Mouse (Mus musculus) CH12.LX (cell line): ENCODE data around the gene Olfr1395. TPM values are rescaled to one million over a fixed set of nuclear protein-coding genes. Genes with fewer than 3 reads are reported as not detected.

Experiments used
- DNase-seq: peaks from one replicate; pipeline ENCODE4 v3.0.0-alpha.2; 2013; ENCODE audit errors: extremely low read depth
- H3K27ac ChIP-seq: 2 replicates; pipeline ENCODE4 v1.5.1; 2012; ENCODE audit warnings: low read depth, mild to moderate bottlenecking, control low read depth, moderate library complexity; ENCODE audit not compliant: insufficient read depth
- H3K27me3 ChIP-seq: replicated peaks from 2 replicates; pipeline ENCODE3; 2012; ENCODE audit warnings: inconsistent platforms
- H3K36me3 ChIP-seq, 2 experiments: replicated peaks in 1 of 2; 2 replicates each; pipeline versions ENCODE3 to v1.6.1; 2012; ENCODE audit warnings: inconsistent platforms in 1 of 2, low read length in 1 of 2, mild to moderate bottlenecking in 1 of 2, mixed read lengths in 1 of 2, moderate library complexity in 1 of 2; ENCODE audit not compliant: control insufficient read depth in 1 of 2, insufficient read depth in 1 of 2
- H3K4me1 ChIP-seq, 2 experiments: 2 replicates each; pipeline ENCODE4 v1.6.1; 2012; ENCODE audit warnings: inconsistent platforms in 1 of 2, moderate library complexity in 1 of 2; ENCODE audit not compliant: insufficient read depth in 2 of 2, control insufficient read depth in 1 of 2
- H3K4me2 ChIP-seq: 2 replicates; pipeline ENCODE4 v1.6.1; 2012; ENCODE audit warnings: low read depth, mild to moderate bottlenecking, control low read depth; ENCODE audit not compliant: poor library complexity, insufficient read depth, severe bottlenecking
- H3K4me3 ChIP-seq, 3 experiments: fragments of 150-350 bp in 1 of 3; sonication (generic) in 1 of 3; replicated peaks in 1 of 3; 2 replicates each; pipeline versions ENCODE3 to v1.5.1; 2011 to 2012; ENCODE audit warnings: low read depth in 2 of 3, low read length in 2 of 3, mild to moderate bottlenecking in 2 of 3, moderate library complexity in 2 of 3, control low read depth in 1 of 3, improper control_type of control experiment in 1 of 3, inconsistent platforms in 1 of 3, mixed read lengths in 1 of 3; ENCODE audit not compliant: poor library complexity in 1 of 3
- H3K79me2 ChIP-seq: replicated peaks from 2 replicates; pipeline ENCODE4 v1.6.1; 2012; ENCODE audit warnings: mild to moderate bottlenecking, moderate library complexity; ENCODE audit not compliant: control insufficient read depth, poor library complexity, insufficient read depth, severe bottlenecking; ENCODE audit errors: extremely low read depth
- H3K9ac ChIP-seq: 2 replicates; pipeline ENCODE4 v1.6.1; 2012; ENCODE audit warnings: low read depth, mild to moderate bottlenecking, control low read depth, moderate library complexity; ENCODE audit not compliant: insufficient read depth
- H3K9me3 ChIP-seq: replicated peaks from 2 replicates; pipeline ENCODE3; 2012; ENCODE audit warnings: low read length, inconsistent platforms, mixed read lengths
- CHD1 ChIP-seq: IDR thresholded peaks from 2 replicates; pipeline ENCODE4 v1.6.1; 2012; ENCODE audit warnings: low read depth, low read length, improper control_type of control experiment, inconsistent platforms
- CHD2 ChIP-seq: IDR thresholded peaks from 2 replicates; pipeline ENCODE4 v1.6.1; 2011; ENCODE audit warnings: low read length, improper control_type of control experiment
- E2F4 ChIP-seq: IDR thresholded peaks from 2 replicates; pipeline ENCODE4 v1.6.1; 2011; ENCODE audit warnings: low read depth, low read length, improper control_type of control experiment; ENCODE audit not compliant: insufficient replicate concordance
- EP300 ChIP-seq: IDR thresholded peaks from 2 replicates; pipeline ENCODE4 v1.6.1; 2011; ENCODE audit warnings: low read length, improper control_type of control experiment
- ETS1 ChIP-seq: conservative IDR thresholded peaks from 2 replicates; pipeline ENCODE4 v1.6.1; 2012; ENCODE audit warnings: low read depth, mild to moderate bottlenecking, inconsistent platforms, low read length, improper control_type of control experiment, moderate library complexity
- HCFC1 ChIP-seq: IDR thresholded peaks from 2 replicates; pipeline ENCODE4 v1.6.1; 2012; ENCODE audit warnings: low read depth, mild to moderate bottlenecking, inconsistent platforms, low read length, improper control_type of control experiment
- IRF4 ChIP-seq: IDR thresholded peaks from 2 replicates; pipeline ENCODE4 v1.6.1; 2014; ENCODE audit warnings: low read depth, mild to moderate bottlenecking, inconsistent platforms, low read length, improper control_type of control experiment
- JUN ChIP-seq: IDR thresholded peaks from 2 replicates; pipeline ENCODE4 v1.6.1; 2011; ENCODE audit warnings: low read depth, mild to moderate bottlenecking, low read length, improper control_type of control experiment, moderate library complexity; ENCODE audit not compliant: insufficient read depth
- JUND ChIP-seq: conservative IDR thresholded peaks from 2 replicates; pipeline ENCODE4 v1.6.1; 2011; ENCODE audit warnings: low read depth, low read length, improper control_type of control experiment
- KAT2A ChIP-seq: IDR thresholded peaks from 2 replicates; pipeline ENCODE4 v1.6.1; 2012; ENCODE audit warnings: low read length, improper control_type of control experiment, inconsistent platforms; ENCODE audit not compliant: insufficient replicate concordance
- MAFK ChIP-seq: IDR thresholded peaks from 2 replicates; pipeline ENCODE4 v1.6.1; 2011; ENCODE audit warnings: low read length, improper control_type of control experiment; ENCODE audit not compliant: insufficient replicate concordance
- MEF2A ChIP-seq: IDR thresholded peaks from 2 replicates; pipeline ENCODE4 v1.6.1; 2014; ENCODE audit warnings: low read depth, mild to moderate bottlenecking, inconsistent platforms, low read length, improper control_type of control experiment, borderline replicate concordance
- MYC ChIP-seq: IDR thresholded peaks from 2 replicates; pipeline ENCODE4 v1.6.1; 2011; ENCODE audit warnings: low read depth, mild to moderate bottlenecking, improper control_type of control experiment, low read length
- NRF1 ChIP-seq: IDR thresholded peaks from 2 replicates; pipeline ENCODE4 v1.6.1; 2014; ENCODE audit warnings: low read depth, mild to moderate bottlenecking, inconsistent platforms, low read length, improper control_type of control experiment, moderate library complexity
- PAX5 ChIP-seq: IDR thresholded peaks from 2 replicates; pipeline ENCODE4 v1.6.1; 2012; ENCODE audit warnings: low read length, inconsistent platforms, mixed read lengths
- POLR2A ChIP-seq: IDR thresholded peaks from 2 replicates; pipeline ENCODE4 v1.6.1; 2011; ENCODE audit warnings: low read depth, mild to moderate bottlenecking, improper control_type of control experiment, low read length
- POLR2AphosphoS2 ChIP-seq: IDR thresholded peaks from 2 replicates; pipeline ENCODE4 v1.6.1; 2011; ENCODE audit warnings: low read depth, low read length, improper control_type of control experiment
- RAD21 ChIP-seq: IDR thresholded peaks from 2 replicates; pipeline ENCODE4 v1.6.1; 2011; ENCODE audit warnings: low read depth, mild to moderate bottlenecking, low read length, improper control_type of control experiment, moderate library complexity
- RCOR1 ChIP-seq: conservative IDR thresholded peaks from 2 replicates; pipeline ENCODE4 v1.6.1; 2012; ENCODE audit warnings: low read depth, mild to moderate bottlenecking, inconsistent platforms, low read length, improper control_type of control experiment
- USF1 ChIP-seq: IDR thresholded peaks from 2 replicates; pipeline ENCODE4 v1.6.1; 2014; ENCODE audit warnings: low read depth, mild to moderate bottlenecking, inconsistent platforms, low read length, improper control_type of control experiment
- ZNF384 ChIP-seq: IDR thresholded peaks from 2 replicates; pipeline ENCODE4 v1.6.1; 2012; ENCODE audit warnings: low read depth, low read length, improper control_type of control experiment, inconsistent platforms
- dilution Hi-C: fragments of 300-500 bp; cut with MboI; formaldehyde crosslinking; loops from 2 replicates; pipeline ENCODE4 v1.14.3; 2020; ENCODE audit warnings: low sequenced_read_pairs; ENCODE audit not compliant: extremely low pct_unique_long_range_greater_than_20kb, extremely low pct_ligation_motif_present
- in situ Hi-C: fragments of 300-500 bp; cut with MboI; formaldehyde crosslinking; loops from 3 replicates; pipeline ENCODE4 v1.14.3; 2019; ENCODE audit warnings: low sequenced_read_pairs, low pct_ligation_motif_present, low pct_unique_long_range_greater_than_20kb, mixed read lengths
- polyA plus RNA-seq: library from polyadenylated mRNA; unstranded; fragments of >175 nt; gene quantifications from 2 replicates; pipeline ENCODE4 v1.2.1, GENCODE M21; 2012; ENCODE audit warnings: low read depth; ENCODE audit not compliant: insufficient read length
- total RNA-seq, 2 experiments: library from RNA; depleted of rRNA; stranded (reverse); fragments of 300-350 nt in 1 of 2; fragments of >200 nt in 1 of 2; gene quantifications; 2 replicates each; pipeline ENCODE4 v1.2.3; 2012 to 2014

The Olfr1395 gene
- total and polyA plus RNA-seq, 3 experiments, result not detected

DNA sequence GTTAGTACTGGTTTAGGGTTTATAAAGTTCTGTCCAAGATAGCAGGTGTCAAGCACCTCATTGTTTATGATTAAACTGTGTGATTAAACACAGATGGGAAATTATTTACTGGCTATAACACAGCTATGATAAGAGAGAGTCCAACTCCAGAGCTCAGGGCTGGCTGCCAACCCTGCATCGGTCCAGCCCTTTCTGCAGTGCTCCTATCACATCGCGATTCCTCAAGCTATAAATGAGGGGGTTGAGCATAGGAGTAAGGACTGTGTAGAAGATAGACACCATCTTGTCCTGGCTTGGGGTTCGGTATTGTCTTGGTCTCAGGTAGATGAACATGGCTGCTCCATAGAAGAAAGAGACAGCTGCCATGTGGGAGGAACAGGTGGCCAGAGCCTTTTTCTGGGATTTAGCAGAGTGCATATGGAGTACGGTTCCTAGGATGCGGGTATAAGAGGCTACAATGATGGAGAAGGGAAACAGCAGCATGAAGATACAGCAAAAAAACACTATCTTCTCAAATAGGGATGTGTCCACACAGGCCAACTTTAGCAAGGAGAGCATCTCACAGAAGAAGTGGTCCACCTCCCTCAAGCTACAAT, 29.4 kb upstream of the Olfr1395 start:
- no peak overlapping the region for H3K4me3 ChIP-seq
- H3K4me2 ChIP-seq, result no peak overlapping the region
- H3K9ac ChIP-seq, result no peak overlapping the region
- DNase-seq, result no peak
- H3K27ac ChIP-seq, result no peak overlapping the region
- H3K9me3 ChIP-seq, result no peaks in the 10 kb centered on the region
- H3K27me3 ChIP-seq, result peaks cover 4% of the 10 kb centered on the region
- H3K79me2 ChIP-seq, result no peaks in the 10 kb centered on the region
- TF ChIP-seq RAD21, result no peak
- TF ChIP-seq EP300, result no peak
- TF ChIP-seq POLR2A, result no peak
- no peak for TF ChIP-seq CHD2
- TF ChIP-seq JUN, result no peak
- no peaks in the 10 kb centered on the region for H3K36me3 ChIP-seq
- H3K4me1 ChIP-seq, result peaks cover 4 to 10% of the 10 kb centered on the region in 2 experiments; a peak in 3 of 4 replicates
- dilution Hi-C loops (no loop called here), in situ Hi-C loops (loop anchor here (25.0 kb wide), 1 partner anchor 150 kb away; no protein-coding TSS in a partner anchor)

DNA sequence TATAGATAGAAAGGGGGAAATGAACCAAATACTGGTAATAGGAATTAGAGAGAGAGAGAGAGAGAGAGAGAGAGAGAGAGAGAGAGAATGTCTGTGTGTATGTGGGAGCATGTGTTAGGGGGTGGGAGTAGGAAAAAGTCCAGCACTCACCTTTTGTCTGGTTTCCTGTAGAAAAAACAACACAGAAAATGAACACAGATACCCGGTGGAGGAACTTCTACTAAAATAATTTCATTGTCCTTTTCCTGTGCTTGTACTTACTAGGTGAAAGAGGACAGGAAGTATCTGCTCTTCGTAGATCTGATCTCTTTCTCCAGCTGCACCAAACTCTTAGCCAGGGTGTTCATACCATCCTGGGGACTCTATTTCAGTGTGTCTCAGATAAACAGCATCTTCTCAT, 27.9 kb upstream of the Olfr1395 start:
- dilution Hi-C loops (no loop called here), in situ Hi-C loops (loop anchor here (25.0 kb wide), 1 partner anchor 148 kb away; no protein-coding TSS in a partner anchor)
- TF ChIP-seq MEF2A (no peak), JUND (no peak), KAT2A (no peak), IRF4 (no peak), MAFK (no peak), HCFC1 (no peak), ETS1 (no peak), EP300 (no peak), POLR2AphosphoS2 (no peak), USF1 (no peak), E2F4 (no peak), ZNF384 (no peak), MYC (no peak), PAX5 (no peak), RCOR1 (no peak), CHD1 (no peak), NRF1 (no peak), POLR2A (no peak)
- Histone ChIP-seq H3K9me3 (no peaks in the 10 kb centered on the region), H3K9ac (no peak overlapping the region), H3K4me2 (no peak overlapping the region), H3K27ac (no peak overlapping the region), H3K79me2 (no peaks in the 10 kb centered on the region), H3K27me3 (peaks cover 4% of the 10 kb centered on the region), H3K4me1 (no peaks in the 10 kb centered on the region), H3K4me3 (no peak overlapping the region), H3K36me3 (no peaks in the 10 kb centered on the region)
- DNase-seq, result no peak
